Comparison of ENCODE assay signal across 22 mouse cellular contexts in the genomic region with DNA sequence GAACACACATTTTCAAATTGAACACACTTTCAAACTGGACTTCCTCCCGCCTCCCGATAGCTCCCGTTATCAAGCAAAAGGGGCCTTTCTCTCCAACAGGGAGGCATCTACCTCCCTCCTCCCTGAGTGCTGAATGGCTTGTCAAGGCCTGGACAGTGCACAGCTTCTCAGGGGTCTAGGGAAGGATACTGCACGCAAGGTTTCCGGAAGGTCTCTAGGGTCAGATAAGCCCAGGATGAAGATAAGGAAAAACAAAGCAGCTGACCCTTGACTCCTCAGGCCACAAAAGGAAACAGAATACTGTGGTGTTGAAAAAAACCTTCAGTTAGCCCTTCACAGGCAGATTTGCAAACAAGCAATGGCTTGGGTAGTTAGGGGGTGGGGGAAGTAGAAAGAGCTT. TPM values are rescaled to one million over a fixed set of nuclear protein-coding genes. Genes with fewer than 3 reads are reported as not detected.
DNase-seq lines count a peak whose midpoint lies in the region; ATAC-seq and TF ChIP-seq lines count a peak whose summit lies in the region.
"Had no signal": no experiment of that assay in that cellular context is flagged by ENCODE, and none has a peak within 500 bp of the region (broad histone marks: within the 10 kb centered on the region; RNA-seq: fewer than 3 reads in every experiment).

No protein-coding gene starts in this region.

- TF ChIP-seq POLR2A in kidney, adult 2 months (IDR thresholded peaks at IDR 0.05; ENCODE audit: low read depth, low read length), result no peak

- H3K4me3 ChIP-seq in heart, embryonic 12.5 days, result no peak overlapping the region
- H3K4me3 ChIP-seq in kidney, adult 2 months (ENCODE audit: insufficient read depth, low read depth, low read length), result no peak overlapping the region
- H3K4me3 ChIP-seq in liver, embryonic 12.5 days, result no peak overlapping the region
- H3K4me3 ChIP-seq in liver, embryonic 15.5 days (replicated peaks), result no peak overlapping the region
- H3K4me3 ChIP-seq: embryonic facial prominence, embryonic 15.5 days; erythroblast, embryonic 14.5 days; forebrain, embryonic 10.5 days; gastrocnemius, adult 2 months; hindbrain, embryonic 12.5 days had no signal

- peaks cover 12% of the 10 kb centered on the region for H3K36me3 ChIP-seq in heart, embryonic 12.5 days
- no peaks in the 10 kb centered on the region for H3K36me3 ChIP-seq in kidney, adult 2 months (ENCODE audit: control insufficient read depth, insufficient read depth, low read length)
- peaks cover 8% of the 10 kb centered on the region for H3K36me3 ChIP-seq in liver, embryonic 12.5 days
- H3K36me3 ChIP-seq in liver, embryonic 15.5 days (replicated peaks), result no peaks in the 10 kb centered on the region
- H3K36me3 ChIP-seq: embryonic facial prominence, embryonic 15.5 days; hindbrain, embryonic 12.5 days had no signal

- no peak overlapping the region for H3K27ac ChIP-seq in heart, embryonic 12.5 days (ENCODE audit: poor library complexity, severe bottlenecking)
- H3K27ac ChIP-seq in kidney, adult 2 months (ENCODE audit: insufficient read depth, low read depth, low read length), result no peak overlapping the region
- H3K27ac ChIP-seq in liver, embryonic 12.5 days, result peak overlapping the region; percentile 67
- no peak overlapping the region for H3K27ac ChIP-seq in liver, embryonic 15.5 days (replicated peaks)
- H3K27ac ChIP-seq: embryonic facial prominence, embryonic 15.5 days; forebrain, embryonic 10.5 days; gastrocnemius, adult 2 months; hindbrain, embryonic 12.5 days had no signal

- H3K9ac ChIP-seq in heart, embryonic 12.5 days, result no peak overlapping the region
- H3K9ac ChIP-seq in liver, embryonic 12.5 days, result no peak overlapping the region
- no peak overlapping the region for H3K9ac ChIP-seq in liver, embryonic 15.5 days
- H3K9ac ChIP-seq: embryonic facial prominence, embryonic 15.5 days; hindbrain, embryonic 12.5 days had no signal

- H3K27me3 ChIP-seq in heart, embryonic 12.5 days (replicated peaks), result no peaks in the 10 kb centered on the region
- H3K27me3 ChIP-seq in kidney, adult 2 months (replicated peaks; ENCODE audit: control insufficient read depth, insufficient read depth, low read length), result no peaks in the 10 kb centered on the region
- no peaks in the 10 kb centered on the region for H3K27me3 ChIP-seq in liver, embryonic 12.5 days (replicated peaks)
- no peaks in the 10 kb centered on the region for H3K27me3 ChIP-seq in liver, embryonic 15.5 days
- H3K27me3 ChIP-seq: embryonic facial prominence, embryonic 15.5 days; hindbrain, embryonic 12.5 days had no signal

- 0 out of 2 replicates have a peak overlapping the region, but pooled peaks have one; percentile 7 for H3K4me2 ChIP-seq in heart, embryonic 12.5 days
- H3K4me2 ChIP-seq in liver, embryonic 12.5 days, result peak overlapping the region; percentile 45
- no peak overlapping the region; the same call in 1 of the 2 replicates for H3K4me2 ChIP-seq in liver, embryonic 15.5 days
- H3K4me2 ChIP-seq: embryonic facial prominence, embryonic 15.5 days; hindbrain, embryonic 12.5 days had no signal

- WGBS in heart, embryonic 12.5 days, result 34% methylated on average over 5 of the region's 5 CpGs
- 66% methylated on average over 5 of the region's 5 CpGs for WGBS in kidney, adult 2 months
- WGBS in liver, embryonic 12.5 days (ENCODE audit: insufficient replicate concordance), result 20% methylated on average over 5 of the region's 5 CpGs
- 24% methylated on average over 5 of the region's 5 CpGs for WGBS in liver, embryonic 15.5 days (ENCODE audit: insufficient replicate concordance)

- ATAC-seq in heart, embryonic 12.5 days (ENCODE audit: insufficient number of reproducible peaks, low FRiP score), result peak; percentile 52; the same call in 1 of the 2 replicates
- peak; percentile 44; the same call in 1 of the 2 replicates for ATAC-seq in liver, embryonic 12.5 days
- ATAC-seq in liver, embryonic 15.5 days (ENCODE audit: insufficient read depth), result 0 out of 2 replicates have a peak, but pooled peaks have one; percentile 36
- ATAC-seq: forebrain, embryonic 14.5 days; inflammation-experienced regulatory T-cells, adult 6 months had no signal

- no peak for DNase-seq in heart, adult 9 months (ENCODE audit: low spot score in 2 of 2)
- peak; percentile 28 for DNase-seq in kidney, adult 2 months
- DNase-seq in kidney, adult 8-10 months, result no peak
- no peak for DNase-seq in cerebellum, postnatal 25 days
- no peak for DNase-seq in urinary bladder, postnatal 4 days (ENCODE audit: low spot score in 2 of 2)
- DNase-seq: adrenal gland, postnatal 10 days; cerebellum, adult 11 months; cerebellum, adult 8-10 months; cerebellum, postnatal 36 days; embryo, embryonic 11 days; gastrocnemius, adult 2 months; gastrocnemius, postnatal 25 days; heart, postnatal 4 days had no signal

- 0 out of 2 replicates have a peak, but pooled peaks cover 5% of the 10 kb centered on the region for H3K4me1 ChIP-seq in heart, embryonic 12.5 days (replicated peaks)
- H3K4me1 ChIP-seq in kidney, adult 2 months (ENCODE audit: control insufficient read depth, insufficient read depth, low read length), result peaks cover 3% of the 10 kb centered on the region; the same call in 1 of the 2 replicates
- H3K4me1 ChIP-seq in liver, embryonic 12.5 days, result peaks cover 49% of the 10 kb centered on the region
- H3K4me1 ChIP-seq in liver, embryonic 15.5 days (replicated peaks), result peaks cover 19% of the 10 kb centered on the region
- H3K4me1 ChIP-seq: embryonic facial prominence, embryonic 15.5 days; hindbrain, embryonic 12.5 days had no signal

- no peak for TF ChIP-seq CTCF in kidney, adult 2 months (conservative IDR thresholded peaks at IDR 0.05; ENCODE audit: insufficient read depth, insufficient read length, low read depth, low read length)

- H3K9me3 ChIP-seq in heart, embryonic 12.5 days (replicated peaks), result no peaks in the 10 kb centered on the region
- H3K9me3 ChIP-seq in liver, embryonic 12.5 days (replicated peaks), result no peaks in the 10 kb centered on the region
- no peaks in the 10 kb centered on the region for H3K9me3 ChIP-seq in liver, embryonic 15.5 days (replicated peaks)
- H3K9me3 ChIP-seq: embryonic facial prominence, embryonic 15.5 days; forebrain, embryonic 10.5 days; hindbrain, embryonic 12.5 days had no signal

RNA-seq across cellular contexts. Expression of a gene that starts 22.6 kb away (rescaled TPM):
- polyA plus RNA-seq in heart, embryonic 12.5 days (2016; fragmentation: Nextera tagmentation; extraction: Ambion mirVana), result 12.2 and 13.5 TPM in 2 replicates
- 23.4 and 24.6 TPM in 2 replicates for polyA plus RNA-seq in kidney, adult 2 months (2012; rRNA removed)
- polyA plus RNA-seq in liver, embryonic 12.5 days (2016; fragmentation: Nextera tagmentation; extraction: Ambion mirVana), result 8.9 and 9.0 TPM in 2 replicates
- polyA plus RNA-seq in liver, embryonic 15.5 days (2015; fragmentation: Nextera tagmentation; extraction: Ambion mirVana), result 5.1 and 5.3 TPM in 2 replicates
